Mouse (Mus musculus) urinary bladder, adult 18-20 months (tissue): ENCODE measurements around the gene Plin4.
"Not testable (repeated sequence)": the region's sequence is repeated elsewhere in the genome, so short reads cannot be mapped to it uniquely, and the experiment has no call there.

Experiments used
- DNase-seq, 2 experiments: peaks; one replicate each; pipeline ENCODE4 v3.0.0; 2022; ENCODE audit warnings: low spot score in 2 of 2, mixed read lengths in 2 of 2

The Plin4 gene

DNA sequence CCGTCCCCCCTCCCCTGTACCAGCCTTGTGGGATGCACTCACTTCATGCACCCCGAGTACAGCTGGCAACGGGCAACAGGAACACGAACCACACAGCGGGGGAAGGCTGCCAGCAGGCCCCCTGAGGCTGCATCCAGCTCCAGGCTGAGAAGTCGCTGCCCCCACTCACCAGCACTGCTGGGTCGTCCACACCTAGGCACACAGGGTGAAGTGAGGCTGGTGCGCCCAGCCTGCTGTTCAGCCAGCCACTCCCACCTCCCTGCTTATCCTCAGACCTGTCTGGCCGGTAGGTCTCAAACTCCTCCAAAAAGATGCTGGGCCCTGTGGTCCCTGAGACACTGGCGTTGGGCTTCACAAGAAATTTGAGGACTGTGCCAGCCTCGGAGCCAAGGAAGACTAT is 16.6 kb upstream of the Plin4 start:
- no peak for DNase-seq

GRCm38 (mm10) chr17:56125276-56125630 is 15.7 kb upstream of the Plin4 start:
- DNase-seq = no peak

- DNase-seq = no peak
These were observed 15.0 kb upstream of the Plin4 start for GRCm38 (mm10) chr17:56124377-56125275.

- DNase-seq = no peak
These were observed 14.2 kb upstream of the Plin4 start for GRCm38 (mm10) chr17:56123681-56124340.

DNA sequence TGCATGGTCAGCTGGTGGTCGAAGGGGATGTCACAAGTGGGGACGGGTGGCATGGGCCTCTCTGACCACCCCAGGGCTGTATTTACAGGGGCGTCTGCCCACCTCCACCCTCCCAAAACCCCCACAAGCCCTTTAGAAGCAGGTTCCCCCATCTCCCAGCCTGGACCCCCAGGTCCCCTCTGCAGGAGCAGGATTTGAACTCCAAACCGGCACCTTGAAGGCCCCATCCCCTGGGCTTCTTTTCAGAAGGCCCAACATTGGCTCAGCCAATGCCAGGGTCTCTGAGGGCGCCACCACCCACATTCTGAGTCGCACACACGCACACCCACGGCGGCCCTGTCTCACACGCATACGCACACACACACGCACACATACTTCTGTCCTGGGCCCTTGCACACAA is 13.6 kb upstream of the Plin4 start:
- no peak for DNase-seq

DNA sequence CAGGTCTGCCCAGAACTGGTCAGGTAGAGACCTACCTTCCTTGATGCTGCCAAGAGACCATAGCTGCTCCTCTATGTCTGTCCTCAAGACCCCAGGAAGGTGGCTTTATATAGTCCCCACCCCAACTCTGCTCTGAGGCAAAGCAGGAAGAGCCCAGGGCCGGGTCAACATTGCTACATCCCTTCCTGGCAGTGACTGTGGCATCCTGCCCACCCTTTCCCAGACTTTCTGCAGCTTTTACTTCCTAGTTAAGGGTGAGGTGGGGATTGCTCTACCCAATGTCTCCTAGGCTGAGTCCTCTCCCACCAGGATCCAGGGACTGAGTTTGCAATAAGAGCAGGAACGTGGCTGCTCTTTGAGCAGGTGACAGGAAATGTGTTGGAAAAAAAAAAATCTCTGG is 12.2 kb upstream of the Plin4 start, which contains the start of gene Lrg1:
Gene Lrg1 (minus strand): TSS at position 176 of the 400 bp plus-strand sequence.
- no peak for DNase-seq

DNA sequence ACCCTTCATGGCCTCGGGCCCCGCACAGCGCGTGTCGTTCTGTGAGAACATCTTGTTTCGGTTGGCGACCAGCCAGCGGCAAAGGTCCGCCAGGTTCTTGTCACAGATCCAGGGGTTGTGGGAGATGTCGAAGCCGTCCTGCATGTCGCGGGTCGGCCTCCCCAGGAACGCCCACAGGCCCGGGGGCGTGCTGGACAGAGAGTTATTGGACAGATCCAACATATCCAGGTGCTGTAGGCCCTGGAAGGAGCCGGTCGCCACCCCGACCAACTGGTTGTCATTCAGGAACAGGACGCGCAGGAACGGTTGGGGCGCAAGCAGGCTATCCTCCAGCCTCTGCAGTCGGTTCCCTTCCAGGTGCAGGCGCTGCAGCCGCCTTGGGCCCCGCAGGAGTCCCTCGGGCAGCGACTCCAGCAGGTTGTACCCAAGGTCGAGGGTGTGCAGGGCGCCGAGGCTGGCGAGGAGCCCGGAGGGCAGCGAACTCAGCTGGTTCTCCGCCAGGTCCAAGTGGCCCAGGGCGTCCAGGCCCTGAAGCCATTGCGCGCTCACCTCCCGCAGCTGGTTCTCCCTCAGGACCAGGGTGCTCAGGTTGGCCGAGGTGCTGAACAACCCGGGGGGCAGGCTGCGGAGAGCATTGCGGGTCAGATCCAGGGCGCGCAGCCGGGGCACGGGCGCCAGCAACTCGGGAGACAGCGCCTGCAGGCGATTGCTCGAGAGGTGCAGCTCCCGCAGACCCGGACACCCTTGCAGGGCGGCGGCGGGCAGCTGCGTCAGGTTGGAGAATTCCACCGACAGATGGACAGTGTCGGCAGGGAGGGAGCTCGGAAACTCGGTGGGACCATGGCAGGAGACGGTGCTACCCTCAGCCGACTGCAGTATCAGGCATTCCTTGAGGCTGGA is 10.6 kb upstream of the Plin4 start:
- no peak for DNase-seq

- DNase-seq = no peak
These were observed 9.8 kb upstream of the Plin4 start for GRCm38 (mm10) chr17:56119431-56119830.

DNA sequence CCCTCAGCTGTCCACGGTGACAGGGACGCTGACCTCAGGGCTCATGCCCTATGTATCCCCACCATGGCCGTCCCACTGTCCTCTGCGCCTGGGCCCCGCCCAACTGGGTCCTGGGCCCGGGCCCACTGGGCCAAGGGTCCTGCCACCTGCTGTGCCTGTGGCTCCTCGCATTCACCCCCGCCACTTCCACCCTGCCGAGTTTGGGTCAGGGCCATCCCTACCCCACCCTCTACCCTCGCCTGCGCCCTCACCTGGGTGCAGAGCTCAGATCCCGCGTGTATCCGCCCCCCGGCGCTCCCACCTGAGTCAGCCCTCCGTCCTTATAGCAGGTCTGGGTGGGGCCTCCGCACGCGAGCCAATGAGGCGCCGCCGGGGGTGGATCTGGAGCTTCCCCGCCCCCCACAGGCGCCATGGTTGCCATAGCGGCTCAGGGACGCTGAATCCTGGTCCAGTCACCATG is 7.7 kb upstream of the Plin4 start, which contains the start of gene Plin5:
Gene Plin5 (minus strand): TSS at position 346 of the 460 bp plus-strand sequence.
- peak in 1 of 2 experiments; percentile 58 for DNase-seq

DNA sequence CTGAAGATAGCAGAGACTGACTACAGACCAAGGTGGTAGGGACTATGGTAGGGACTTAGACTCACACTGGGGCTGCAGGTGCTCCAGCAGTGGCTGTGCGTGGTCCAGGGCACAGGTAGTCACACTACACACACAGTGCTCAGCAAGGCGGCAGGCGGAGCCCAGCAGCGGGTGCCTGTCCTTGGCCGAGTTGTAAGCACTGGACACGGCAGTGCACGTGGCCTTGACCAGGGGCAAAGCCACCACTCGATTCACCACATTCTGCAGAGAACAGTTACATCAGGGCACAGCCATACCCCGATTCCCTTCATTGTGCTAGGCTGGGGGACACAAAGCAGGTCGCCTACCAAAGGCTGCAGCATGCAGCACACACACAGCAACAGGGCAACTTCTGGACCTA is 6.6 kb upstream of the Plin4 start:
- DNase-seq = no peak

DNA sequence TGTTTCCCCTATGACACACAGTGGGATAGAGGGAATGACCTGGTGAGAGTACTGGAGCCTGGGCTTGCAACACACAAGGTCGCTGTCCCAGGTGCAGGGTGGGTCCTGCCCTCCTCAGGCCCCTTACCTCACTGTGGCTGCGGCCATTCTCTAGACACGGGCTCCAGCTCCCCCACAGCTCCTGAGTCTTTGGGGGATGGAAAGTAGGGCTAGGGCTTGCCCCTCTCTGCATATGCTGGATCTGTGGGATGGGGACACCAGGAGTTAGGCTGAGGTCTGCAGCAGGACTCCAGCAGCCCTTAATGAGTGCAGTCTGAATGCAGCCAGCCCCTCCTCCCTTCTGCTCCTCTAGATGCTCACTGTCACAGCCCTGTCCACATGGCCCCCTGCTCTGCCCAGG is 3.1 kb upstream of the Plin4 start:
- no peak for DNase-seq

- DNase-seq = no peak
These were observed 2.3 kb upstream of the Plin4 start for GRCm38 (mm10) chr17:56111864-56112263.

DNA sequence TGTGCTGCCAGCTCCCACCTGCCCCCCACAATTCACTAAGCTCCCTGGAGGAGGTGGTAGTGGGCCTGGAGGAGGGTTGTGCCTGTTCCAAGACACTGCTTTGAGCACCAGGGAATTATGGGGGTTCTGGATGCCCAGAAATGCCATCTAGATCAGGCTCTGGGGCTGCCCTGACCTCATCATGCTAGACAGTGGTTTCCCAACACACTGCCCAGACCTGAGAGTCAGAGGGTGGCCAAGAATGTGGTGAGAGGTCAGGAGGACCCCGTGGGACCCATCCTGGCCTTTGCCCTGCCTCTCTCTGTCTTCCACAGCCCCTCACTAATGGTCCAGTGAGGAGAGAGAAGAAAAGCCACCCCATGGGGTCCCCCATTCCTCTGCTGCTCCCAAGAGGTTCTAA is 1.4 kb upstream of the Plin4 start:
- DNase-seq = no peak

DNA sequence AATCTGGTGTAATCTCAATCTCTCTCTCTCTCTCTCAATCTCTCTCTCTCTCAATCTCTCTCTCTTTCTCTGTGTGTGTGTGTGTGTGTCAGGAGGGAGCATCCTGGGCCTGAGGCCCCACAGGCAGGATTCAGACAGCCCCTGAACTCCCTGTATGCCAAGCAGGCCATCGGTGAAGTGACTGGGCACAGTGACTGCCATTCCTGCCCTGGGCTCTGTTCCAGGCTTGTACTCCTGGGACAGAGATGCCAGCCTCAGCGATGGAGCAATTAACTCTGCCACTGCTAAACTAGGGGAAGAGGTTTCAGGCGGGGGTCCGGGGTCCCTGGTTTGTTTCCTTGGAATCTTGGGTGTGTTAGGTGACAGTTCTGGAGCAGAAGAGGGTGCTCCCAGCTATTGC is 968 bp upstream of the Plin4 start:
- no peak for DNase-seq

GRCm38 (mm10) chr17:56108334-56109044 is 1.1 kb downstream of the Plin4 start:
- peak in 1 of 2 experiments; percentile 34 for DNase-seq

- no peak for DNase-seq
These were observed 1.9 kb downstream of the Plin4 start for GRCm38 (mm10) chr17:56107736-56108135.

DNA sequence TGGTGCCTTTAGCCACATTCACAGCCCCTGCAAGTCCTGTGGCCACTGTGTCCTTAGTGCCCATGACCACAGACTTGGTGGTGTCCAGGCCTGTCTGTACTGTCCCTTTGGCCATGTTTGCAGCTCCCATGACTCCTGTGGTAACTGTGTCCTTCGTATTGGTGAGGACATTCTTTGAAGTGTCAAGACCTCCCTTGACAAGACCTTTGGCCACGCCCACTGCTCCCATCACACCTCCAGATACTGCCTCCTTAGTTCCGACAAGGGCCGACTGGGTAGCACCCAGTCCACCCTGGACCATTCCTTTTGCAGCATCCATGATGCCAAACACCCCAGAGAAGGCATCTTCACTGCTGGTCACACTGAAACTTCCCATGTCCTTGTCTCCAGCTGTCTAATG is 2.6 kb downstream of the Plin4 start:
- no peak for DNase-seq

- not testable (repeated sequence) for DNase-seq
These were observed 3.2 kb downstream of the Plin4 start for GRCm38 (mm10) chr17:56106436-56106835.

DNA sequence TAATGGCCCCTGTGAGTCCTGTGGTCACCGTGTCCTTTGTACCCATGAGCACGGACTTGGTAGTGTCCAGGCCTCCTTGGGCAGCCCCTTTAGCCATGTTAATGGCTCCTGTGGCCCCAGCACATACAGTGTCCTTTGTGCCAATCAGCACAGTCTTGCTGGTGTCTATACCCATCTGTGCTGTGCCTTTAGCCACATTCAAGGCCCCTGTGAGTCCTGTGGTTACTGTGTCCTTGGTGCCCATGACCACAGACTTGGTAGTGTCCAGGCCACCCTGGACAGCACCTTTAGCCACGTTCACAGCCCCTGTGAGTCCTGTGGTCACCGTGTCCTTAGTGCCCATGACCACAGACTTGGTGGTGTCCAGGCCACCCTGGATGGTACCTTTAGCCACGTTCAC is 4.8 kb downstream of the Plin4 start:
- not testable (repeated sequence) for DNase-seq

DNA sequence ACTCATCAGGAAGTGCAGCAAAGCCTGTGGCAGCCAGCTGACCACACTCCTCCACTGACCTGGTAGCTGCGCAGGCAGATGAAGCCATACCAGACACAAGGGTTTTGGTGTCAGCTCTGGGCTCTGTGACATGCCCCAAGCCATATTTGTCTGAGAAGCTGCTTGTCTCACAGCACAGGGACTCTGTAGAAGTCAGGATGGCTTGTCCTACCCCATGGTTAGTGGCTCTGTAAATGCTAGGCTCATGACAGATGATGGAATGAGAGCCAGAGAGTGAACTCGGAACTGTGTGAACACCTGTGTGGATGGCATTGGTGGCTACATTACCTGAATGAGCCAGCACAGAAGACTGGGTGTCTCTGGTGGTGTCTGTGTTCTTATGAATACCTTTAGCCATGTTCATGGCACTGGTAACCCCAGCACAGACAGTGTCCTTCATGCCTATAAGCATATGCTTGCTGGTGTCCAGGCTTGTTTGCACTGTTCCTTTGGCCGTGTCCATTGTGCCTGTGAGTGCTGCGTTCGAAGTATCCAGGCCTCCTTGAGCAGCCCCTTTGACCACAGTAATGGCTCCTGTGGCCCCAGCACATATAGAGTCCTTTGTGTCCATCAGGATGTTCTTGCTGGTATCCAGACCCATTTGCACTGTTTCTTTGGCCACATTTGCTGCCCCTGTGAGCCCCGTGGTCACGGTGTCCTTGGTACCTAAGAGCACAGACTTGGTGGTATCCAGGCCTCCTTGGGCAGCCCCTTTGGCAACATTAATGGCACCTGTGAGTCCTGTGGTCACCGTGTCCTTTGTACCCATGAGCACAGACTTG is 5.9 kb downstream of the Plin4 start:
- DNase-seq = no peak
